Mouse (Mus musculus) adrenal gland, postnatal 25 days (tissue): Measurements from ENCODE around the gene Gm11239. TPM values are rescaled to one million over a fixed set of nuclear protein-coding genes. Genes with fewer than 3 reads are reported as not detected.
"Not testable (repeated sequence)": the region's sequence is repeated elsewhere in the genome, so short reads cannot be mapped to it uniquely, and the experiment has no call there.

ENCODE experiments used
- DNase-seq: peaks from one replicate; pipeline ENCODE4 v3.0.0; 2021; ENCODE audit warnings: mixed read lengths
- long read RNA-seq: library from polyadenylated mRNA; stranded (forward); transcript quantifications from one replicate; pipeline ENCODE4 v2.0.0, GENCODE M21; 2021
- total RNA-seq: library from RNA; stranded (reverse); gene quantifications from 2 replicates; pipeline ENCODE4 v1.2.3, GENCODE M21; 2021

Gm11239 gene
- total RNA-seq, result not detected in 2 replicates
- long read RNA-seq, result 0 reads

GRCm38 (mm10) chr4:73668054-73668453 is at the start of gene Gm11239:
TSS of gene Gm11239 (plus strand) at chr4:73668354.
- not testable (repeated sequence) for DNase-seq

- not testable (repeated sequence) for DNase-seq
Observed at GRCm38 (mm10) chr4:73622684-73623083, 45.5 kb upstream of the Gm11239 start, which contains the start of gene Gm11237. TSS of gene Gm11237 (plus strand) at chr4:73622984.

GRCm38 (mm10) chr4:73637821-73638220 is 30.3 kb upstream of the Gm11239 start, which contains the start of gene Gm11236:
TSS of gene Gm11236 (plus strand) at chr4:73638121.
- not testable (repeated sequence) for DNase-seq

GRCm38 (mm10) chr4:73661864-73662263 is 6.3 kb upstream of the Gm11239 start:
- peak; percentile 0 for DNase-seq

- not testable (repeated sequence) for DNase-seq
Observed at GRCm38 (mm10) chr4:73683216-73683615, 15.1 kb downstream of the Gm11239 start, which contains the start of gene Gm428. TSS of gene Gm428 (plus strand) at chr4:73683516.

GRCm38 (mm10) chr4:73718761-73719160 is 50.6 kb downstream of the Gm11239 start:
- no peak for DNase-seq

GRCm38 (mm10) chr4:73719819-73720218 is 51.7 kb downstream of the Gm11239 start:
- no peak for DNase-seq

Other genes starting within 250 kb of the Gm11239 start
- not detected in 2 replicates for gene Gm11238, start 60.5 kb upstream of the Gm11239 start, total RNA-seq
- not detected in 2 replicates for gene Gm11237, start 45.4 kb upstream of the Gm11239 start, total RNA-seq
- not detected in 2 replicates for gene Gm11236, start 30.2 kb upstream of the Gm11239 start, total RNA-seq
- not detected in 2 replicates for gene Gm428, start 15.2 kb downstream of the Gm11239 start, total RNA-seq
- gene Rasef, start 122.6 kb downstream of the Gm11239 start, total RNA-seq, result not detected in 2 replicates
- gene Gm11758, start 207.9 kb downstream of the Gm11239 start, total RNA-seq, result not detected in 2 replicates
- not detected in 2 replicates for gene Gm11757, start 222.8 kb downstream of the Gm11239 start, total RNA-seq
- gene Gm13871, start 237.6 kb downstream of the Gm11239 start, total RNA-seq, result not detected in 2 replicates